Mouse (Mus musculus): ENCODE measurements at regions not wholly inside any gene's neighbourhood (a gene's known extent, or its start where the extent isn't known, plus 50 kb on each side); places are given as distances from the start of the nearest gene placed in this dataset.

- Histone ChIP-seq H3K9me3 (replicated peaks) (no peaks in the 10 kb centered on the region), H3K27ac (no peak overlapping the region), H3K4me1 (no peaks in the 10 kb centered on the region), H3K36me3 (no peaks in the 10 kb centered on the region), H3K27me3 (ENCODE audit: low read depth, poor library complexity, severe bottlenecking) (no peaks in the 10 kb centered on the region), H3K4me3 (no peak overlapping the region)
- DNase-seq (ENCODE audit: low spot score), result no peak
- WGBS, result 73% methylated on average over 4 of the region's 4 CpGs
Measured at GRCm38 (mm10) chr6:22584851-22585250, 228.8 kb upstream of the Fam3c start.

DNA sequence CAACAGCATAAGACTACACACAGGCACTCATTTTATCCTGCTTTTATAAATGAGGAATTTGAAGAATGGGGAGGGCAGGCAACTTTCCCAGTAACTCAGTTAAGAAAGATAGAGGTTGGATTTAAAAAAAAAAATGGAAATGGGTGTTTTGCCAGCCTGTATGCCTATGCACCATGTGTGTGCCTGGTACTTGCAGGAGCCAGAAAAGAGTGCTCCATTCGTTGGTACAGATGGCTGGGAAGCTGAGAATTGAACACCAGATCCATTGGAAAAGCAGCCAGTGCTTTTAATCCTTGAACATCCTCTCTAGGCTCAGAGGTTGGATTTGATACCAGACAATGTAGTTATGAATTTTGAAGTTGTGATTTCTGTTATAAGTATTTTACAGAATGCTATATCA, 216.9 kb upstream of the Fam3c start:
- Histone ChIP-seq H3K27ac (no peak overlapping the region), H3K27me3 (ENCODE audit: low read depth, poor library complexity, severe bottlenecking) (no peaks in the 10 kb centered on the region), H3K9me3 (replicated peaks) (no peaks in the 10 kb centered on the region), H3K36me3 (no peaks in the 10 kb centered on the region), H3K4me3 (no peak overlapping the region), H3K4me1 (no peaks in the 10 kb centered on the region)
- no peak for DNase-seq (ENCODE audit: low spot score)
- 58% methylated on average over 1 of the region's 1 CpGs for WGBS

DNA sequence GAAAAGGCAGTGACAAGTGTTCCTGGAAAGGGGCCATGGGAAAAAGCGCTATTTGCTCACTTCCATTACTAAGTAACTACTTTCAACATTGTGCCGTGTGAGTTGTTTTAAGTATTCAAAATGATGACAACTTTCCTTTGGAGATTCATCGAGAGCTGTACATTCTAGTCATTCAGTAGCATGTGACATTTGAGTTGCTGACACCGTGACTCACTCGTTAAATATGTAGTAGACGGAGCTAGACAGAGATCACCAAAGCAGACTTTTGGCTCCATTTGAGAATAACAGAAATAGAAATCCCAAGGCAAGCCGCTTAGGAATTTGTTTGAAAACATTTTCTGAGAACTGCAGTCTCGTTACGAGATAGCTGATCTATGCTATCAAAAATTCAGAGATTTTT, 211.8 kb upstream of the Fam3c start:
- no peaks in the 10 kb centered on the region for H3K36me3 ChIP-seq
- no peaks in the 10 kb centered on the region for H3K27me3 ChIP-seq (ENCODE audit: low read depth, poor library complexity, severe bottlenecking)
- 94% methylated on average over 9 of the region's 9 CpGs for WGBS
- H3K4me1 ChIP-seq, result no peaks in the 10 kb centered on the region
- H3K27ac ChIP-seq, result no peak overlapping the region
- H3K9me3 ChIP-seq (replicated peaks), result no peaks in the 10 kb centered on the region
- no peak for DNase-seq (ENCODE audit: low spot score)
- no peak overlapping the region for H3K4me3 ChIP-seq

GRCm38 (mm10) chr6:22548296-22549245, 192.5 kb upstream of the Fam3c start:
- no peak for DNase-seq (ENCODE audit: low spot score)
- H3K4me3 ChIP-seq, result no peak overlapping the region
- no peak overlapping the region for H3K27ac ChIP-seq
- H3K9me3 ChIP-seq (replicated peaks), result no peaks in the 10 kb centered on the region
- H3K4me1 ChIP-seq, result no peaks in the 10 kb centered on the region
- H3K36me3 ChIP-seq, result no peaks in the 10 kb centered on the region
- no peaks in the 10 kb centered on the region for H3K27me3 ChIP-seq (ENCODE audit: low read depth, poor library complexity, severe bottlenecking)
- 91% methylated on average over 13 of the region's 13 CpGs for WGBS

GRCm38 (mm10) chr6:22541603-22542002, 185.6 kb upstream of the Fam3c start:
- no peak overlapping the region for H3K4me3 ChIP-seq
- 75% methylated on average over 2 of the region's 2 CpGs for WGBS
- no peaks in the 10 kb centered on the region for H3K9me3 ChIP-seq (replicated peaks)
- DNase-seq (ENCODE audit: low spot score), result no peak
- H3K36me3 ChIP-seq, result no peaks in the 10 kb centered on the region
- H3K27ac ChIP-seq, result no peak overlapping the region
- H3K27me3 ChIP-seq (ENCODE audit: low read depth, poor library complexity, severe bottlenecking), result no peaks in the 10 kb centered on the region
- no peaks in the 10 kb centered on the region for H3K4me1 ChIP-seq

GRCm38 (mm10) chr6:22538254-22538653, 182.2 kb upstream of the Fam3c start:
- Histone ChIP-seq H3K27ac (no peak overlapping the region), H3K4me1 (no peaks in the 10 kb centered on the region), H3K27me3 (ENCODE audit: low read depth, poor library complexity, severe bottlenecking) (no peaks in the 10 kb centered on the region), H3K36me3 (no peaks in the 10 kb centered on the region), H3K4me3 (no peak overlapping the region), H3K9me3 (replicated peaks) (no peaks in the 10 kb centered on the region)
- WGBS, result 95% methylated on average over 4 of the region's 4 CpGs
- DNase-seq (ENCODE audit: low spot score), result no peak

GRCm38 (mm10) chr6:22524384-22524783, 168.3 kb upstream of the Fam3c start:
- H3K27ac ChIP-seq, result no peak overlapping the region
- no peaks in the 10 kb centered on the region for H3K27me3 ChIP-seq (ENCODE audit: low read depth, poor library complexity, severe bottlenecking)
- no peaks in the 10 kb centered on the region for H3K36me3 ChIP-seq
- 79% methylated on average over 3 of the region's 3 CpGs for WGBS
- H3K9me3 ChIP-seq (replicated peaks), result no peaks in the 10 kb centered on the region
- no peak for DNase-seq (ENCODE audit: low spot score)
- H3K4me3 ChIP-seq, result no peak overlapping the region
- H3K4me1 ChIP-seq, result no peaks in the 10 kb centered on the region

DNA sequence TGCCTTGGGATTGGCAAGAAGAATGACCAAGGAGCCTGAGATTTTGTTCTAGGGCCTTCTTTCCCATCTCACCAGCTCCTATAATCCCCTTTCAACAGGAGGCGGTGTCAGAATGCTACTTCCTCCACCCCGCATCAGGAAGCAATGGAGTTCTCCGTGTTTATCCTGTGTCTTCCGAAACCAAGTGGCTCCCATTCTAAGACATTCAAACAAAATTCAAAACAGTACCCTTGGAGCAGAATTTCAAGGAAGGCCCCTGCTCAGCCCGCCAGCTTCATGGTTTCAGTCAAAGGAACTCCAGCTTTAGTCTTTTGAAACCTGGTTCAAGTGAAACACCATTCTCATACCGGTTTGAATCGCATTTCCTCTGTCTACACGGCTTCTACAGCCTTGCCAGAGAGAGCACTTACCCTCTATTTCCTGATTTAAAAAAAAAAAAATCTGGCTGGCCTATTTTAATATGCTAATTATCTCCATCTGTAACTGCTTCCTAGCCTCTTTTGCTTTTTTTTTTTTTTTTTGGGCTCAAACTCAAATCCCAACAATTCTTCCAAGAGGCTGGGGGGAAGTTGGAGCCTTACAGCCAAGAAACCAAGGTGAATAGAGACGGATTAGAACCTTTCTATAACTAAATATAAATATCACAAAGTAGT, 167.7 kb upstream of the Fam3c start:
- Histone ChIP-seq H3K4me3 (no peak overlapping the region), H3K27ac (no peak overlapping the region), H3K27me3 (ENCODE audit: low read depth, poor library complexity, severe bottlenecking) (no peaks in the 10 kb centered on the region), H3K9me3 (replicated peaks) (no peaks in the 10 kb centered on the region), H3K4me1 (no peaks in the 10 kb centered on the region), H3K36me3 (no peaks in the 10 kb centered on the region)
- no peak for DNase-seq (ENCODE audit: low spot score)
- WGBS, result 84% methylated on average over 9 of the region's 9 CpGs

- H3K27me3 ChIP-seq (ENCODE audit: low read depth, poor library complexity, severe bottlenecking), result no peaks in the 10 kb centered on the region
- no peaks in the 10 kb centered on the region for H3K9me3 ChIP-seq (replicated peaks)
- 85% methylated on average over 1 of the region's 1 CpGs for WGBS
- DNase-seq (ENCODE audit: low spot score), result no peak
- no peaks in the 10 kb centered on the region for H3K36me3 ChIP-seq
- no peak overlapping the region for H3K4me3 ChIP-seq
- no peak overlapping the region for H3K27ac ChIP-seq
- H3K4me1 ChIP-seq, result no peaks in the 10 kb centered on the region
Measured at GRCm38 (mm10) chr6:22506871-22507270, 150.8 kb upstream of the Fam3c start.

DNA sequence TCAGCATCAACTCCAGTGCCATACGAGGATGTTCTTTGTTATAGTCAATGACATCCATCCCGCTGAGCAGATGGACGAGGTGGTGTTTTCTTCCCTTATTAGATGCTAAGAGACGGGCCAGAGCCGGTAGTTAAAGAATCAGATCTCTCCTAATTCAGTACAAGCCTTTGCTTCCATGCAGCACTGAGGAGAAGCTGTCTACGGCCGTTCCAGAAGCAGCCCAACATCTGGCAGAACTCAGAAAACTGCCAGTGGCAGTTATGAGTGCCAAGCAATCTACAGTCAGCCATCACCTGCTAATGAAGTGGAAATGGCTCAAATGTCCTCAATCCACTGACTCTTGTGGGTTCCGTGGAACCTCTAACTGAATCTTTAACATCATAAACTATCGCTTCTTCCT, 141.3 kb upstream of the Fam3c start:
- no peaks in the 10 kb centered on the region for H3K9me3 ChIP-seq (replicated peaks)
- no peak for DNase-seq (ENCODE audit: low spot score)
- whole genome bisulfite sequencing, result 70% methylated on average over 9 of the region's 9 CpGs
- H3K36me3 ChIP-seq, result no peaks in the 10 kb centered on the region
- H3K4me1 ChIP-seq, result no peaks in the 10 kb centered on the region
- H3K4me3 ChIP-seq, result no peak overlapping the region
- H3K27ac ChIP-seq, result no peak overlapping the region
- no peaks in the 10 kb centered on the region for H3K27me3 ChIP-seq (ENCODE audit: low read depth, poor library complexity, severe bottlenecking)

DNA sequence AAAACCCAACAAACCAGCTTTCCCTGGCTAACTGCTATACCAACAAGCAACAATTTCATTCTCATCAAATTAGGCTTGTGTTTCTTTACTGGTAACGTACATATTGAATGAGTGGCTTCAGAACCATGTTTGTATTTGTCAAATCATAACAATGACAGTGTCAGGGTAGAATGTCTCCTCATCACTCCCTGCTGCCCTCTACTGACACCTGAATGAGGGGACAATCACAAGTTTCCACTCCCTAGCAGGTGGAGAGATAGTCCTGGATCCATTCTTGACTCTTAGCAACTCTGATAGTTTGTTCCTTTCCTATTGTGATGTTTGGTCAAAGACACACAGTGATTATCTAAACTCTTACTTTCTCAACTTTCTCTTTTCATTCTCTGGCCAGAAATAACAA, 140.4 kb upstream of the Fam3c start:
- DNase-seq (ENCODE audit: low spot score), result no peak
- H3K27ac ChIP-seq, result no peak overlapping the region
- no peaks in the 10 kb centered on the region for H3K9me3 ChIP-seq (replicated peaks)
- H3K4me1 ChIP-seq, result no peaks in the 10 kb centered on the region
- H3K27me3 ChIP-seq (ENCODE audit: low read depth, poor library complexity, severe bottlenecking), result no peaks in the 10 kb centered on the region
- no peak overlapping the region for H3K4me3 ChIP-seq
- no peaks in the 10 kb centered on the region for H3K36me3 ChIP-seq
- WGBS, result 93% methylated on average over 1 of the region's 1 CpGs

GRCm38 (mm10) chr6:22493632-22494260, 137.7 kb upstream of the Fam3c start:
- Histone ChIP-seq H3K27ac (no peak overlapping the region), H3K27me3 (ENCODE audit: low read depth, poor library complexity, severe bottlenecking) (no peaks in the 10 kb centered on the region), H3K4me1 (no peaks in the 10 kb centered on the region), H3K4me3 (no peak overlapping the region), H3K36me3 (no peaks in the 10 kb centered on the region), H3K9me3 (replicated peaks) (no peaks in the 10 kb centered on the region)
- 55% methylated on average over 11 of the region's 11 CpGs for WGBS
- DNase-seq (ENCODE audit: low spot score), result no peak

DNA sequence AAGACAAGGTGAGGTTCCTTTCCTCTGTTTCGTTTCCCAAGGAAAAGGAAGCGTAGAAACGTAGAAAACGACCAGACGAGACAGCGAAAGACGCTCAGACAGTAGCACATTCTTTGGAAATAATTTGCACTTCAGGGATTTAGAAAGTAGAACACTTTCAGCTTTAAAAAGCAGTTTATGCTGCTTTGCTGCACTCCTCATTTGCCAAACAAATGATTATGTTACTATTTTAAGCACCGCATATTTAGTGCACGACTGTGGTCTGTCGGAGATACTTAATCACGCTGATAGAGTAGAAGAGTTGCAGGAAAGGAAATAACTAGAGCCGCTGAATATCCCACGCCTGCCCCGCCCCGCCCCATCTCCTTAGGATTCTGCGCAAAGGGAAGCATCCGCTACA, 136.9 kb upstream of the Fam3c start:
- no peak for DNase-seq (ENCODE audit: low spot score)
- WGBS, result 94% methylated on average over 17 of the region's 17 CpGs

More for the DNA sequence above, 136.9 kb upstream of the Fam3c start:
- no peaks in the 10 kb centered on the region for H3K9me3 ChIP-seq (replicated peaks)
- H3K4me1 ChIP-seq, result no peaks in the 10 kb centered on the region
- H3K27ac ChIP-seq, result no peak overlapping the region
- H3K36me3 ChIP-seq, result no peaks in the 10 kb centered on the region
- H3K27me3 ChIP-seq (ENCODE audit: low read depth, poor library complexity, severe bottlenecking), result no peaks in the 10 kb centered on the region
- no peak overlapping the region for H3K4me3 ChIP-seq
